Mouse (Mus musculus) mesoderm, embryonic 11.5 days (tissue): ENCODE data around the gene Rtl10.
A peak's percentile ranks its signal among the peaks of the same experiment; 100 is the strongest.

Experiments
- DNase-seq: peaks from one replicate; pipeline ENCODE4 v3.0.0-alpha.2; 2012; ENCODE audit warnings: low read depth, low spot score

Rtl10 gene

DNA sequence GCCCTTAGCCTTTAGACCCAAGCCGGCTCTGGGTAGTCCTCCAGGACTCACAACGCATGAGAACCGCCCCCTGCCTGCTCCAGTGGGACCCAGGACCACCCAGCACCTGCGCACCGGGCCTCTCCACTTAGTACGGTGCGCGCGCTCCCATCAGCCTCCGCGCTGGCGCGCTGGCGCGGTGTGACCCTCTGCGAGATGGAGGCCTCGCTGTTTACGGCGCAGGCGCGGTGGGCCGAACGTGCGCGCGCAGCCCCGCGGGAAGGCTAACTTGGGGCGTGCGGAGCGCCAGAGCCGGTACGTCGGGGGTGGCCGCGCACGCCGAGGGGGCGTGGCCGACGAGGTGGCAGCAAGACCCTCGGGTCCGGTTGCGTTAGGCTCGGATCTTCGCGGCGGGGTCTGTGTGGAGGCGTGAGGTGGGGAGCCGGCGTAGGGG, at the start of gene Rtl10, which contains the start of gene Gnb1l:
Gene Rtl10, plus strand, starts transcription at position 344 of the 433 bp plus-strand sequence.
Gene Gnb1l, plus strand, starts transcription at position 156 of the 433 bp plus-strand sequence.
- peak; percentile 97 for DNase-seq

DNA sequence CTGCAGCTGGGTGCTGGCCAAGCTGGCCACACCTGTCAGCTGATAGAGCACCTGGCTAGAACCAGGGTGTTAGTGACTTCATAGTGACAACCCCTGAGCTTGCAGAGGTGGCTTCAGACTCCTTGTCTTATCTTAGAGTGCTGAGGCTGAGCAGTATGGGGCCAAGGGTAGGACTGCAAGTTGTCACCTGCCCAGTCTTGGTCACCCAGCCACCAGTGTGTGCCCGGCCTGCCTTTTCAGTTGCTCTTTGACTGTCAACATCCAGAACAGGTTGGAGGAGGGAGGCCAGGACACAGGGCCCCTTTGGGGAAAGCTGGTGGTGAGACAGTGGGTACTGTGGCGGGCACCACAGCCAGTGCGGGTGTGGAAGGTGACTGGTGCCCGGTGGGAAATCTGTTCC, 49.7 kb upstream of the Rtl10 start:
- DNase-seq: no peak

DNA sequence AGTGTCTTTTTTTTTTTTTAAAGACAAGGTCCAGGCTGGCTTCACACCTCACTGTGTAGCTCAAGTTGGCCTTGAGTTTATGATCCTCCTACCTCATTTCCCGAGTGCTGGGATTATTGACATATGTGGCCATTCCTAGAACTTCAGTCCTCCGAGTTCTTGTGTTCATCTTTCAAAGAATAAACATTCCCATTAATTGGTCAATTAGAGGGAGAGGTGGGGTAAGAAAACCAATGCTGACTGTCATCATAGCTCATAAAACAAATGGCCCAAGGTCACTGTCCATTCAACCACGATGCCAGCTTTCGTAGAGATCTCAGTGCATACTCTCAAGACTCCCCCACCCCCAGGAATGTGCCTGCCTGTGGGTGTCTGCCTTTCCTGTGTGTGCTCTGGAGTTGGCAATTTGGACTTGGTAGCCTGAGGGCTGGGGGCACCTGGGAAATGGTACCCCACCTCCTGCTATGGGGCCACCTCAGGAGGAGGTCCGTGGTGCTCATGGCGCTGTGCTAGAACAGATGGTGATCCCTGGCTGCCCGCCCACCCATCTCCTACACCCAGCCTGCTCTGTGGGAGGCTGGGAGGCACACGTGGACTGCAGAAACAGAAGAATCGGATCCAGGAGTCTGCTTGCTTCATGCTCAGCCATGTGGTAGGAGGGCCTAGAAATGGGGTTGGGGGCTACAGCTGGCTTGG, 47.1 kb upstream of the Rtl10 start:
- DNase-seq: no peak

DNA sequence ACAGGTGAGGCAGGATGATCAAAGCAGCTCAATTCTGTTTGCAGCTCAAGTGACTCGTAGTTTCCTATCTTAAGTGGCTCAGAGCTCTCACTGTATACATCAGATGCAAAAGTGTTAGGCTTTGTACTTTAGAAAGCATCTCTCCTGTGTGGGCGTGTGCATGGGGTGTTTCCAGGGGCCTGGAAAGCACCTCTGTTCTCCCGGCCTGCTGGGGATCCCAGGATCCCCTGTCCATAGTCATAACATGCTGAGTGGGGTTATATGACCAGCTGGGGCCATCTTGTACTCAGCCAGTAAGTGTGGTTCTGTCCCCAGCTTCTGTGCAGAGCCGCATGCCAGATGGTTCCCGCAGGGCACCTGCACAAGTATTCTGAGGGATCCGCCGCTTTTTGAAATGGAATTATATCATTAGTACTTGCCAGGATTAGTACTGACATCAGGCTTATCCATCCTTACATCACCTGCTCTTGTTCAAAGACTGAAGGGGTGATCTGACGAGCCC, 46.3 kb upstream of the Rtl10 start:
- no peak for DNase-seq

DNA sequence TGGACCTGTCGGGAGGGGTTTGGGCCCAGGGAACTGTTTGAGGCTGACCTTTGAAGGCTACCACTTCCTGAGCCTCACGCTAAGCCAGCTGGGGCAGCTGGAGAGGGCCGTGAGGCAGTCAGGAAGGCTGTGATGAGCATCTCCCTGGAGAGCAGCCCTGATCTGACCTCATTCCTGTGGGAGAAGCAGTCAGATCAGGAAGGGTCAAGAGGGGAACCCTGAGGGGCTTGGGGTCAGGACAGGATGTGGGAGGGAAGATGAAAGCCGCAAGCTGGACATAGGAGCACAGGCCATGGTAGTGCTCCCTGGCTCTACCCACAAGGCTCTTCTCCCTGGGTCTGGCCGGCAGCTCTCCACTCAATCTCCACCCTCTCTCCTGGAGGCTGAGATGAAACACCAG, 44.9 kb upstream of the Rtl10 start:
- peak; percentile 51 for DNase-seq

DNA sequence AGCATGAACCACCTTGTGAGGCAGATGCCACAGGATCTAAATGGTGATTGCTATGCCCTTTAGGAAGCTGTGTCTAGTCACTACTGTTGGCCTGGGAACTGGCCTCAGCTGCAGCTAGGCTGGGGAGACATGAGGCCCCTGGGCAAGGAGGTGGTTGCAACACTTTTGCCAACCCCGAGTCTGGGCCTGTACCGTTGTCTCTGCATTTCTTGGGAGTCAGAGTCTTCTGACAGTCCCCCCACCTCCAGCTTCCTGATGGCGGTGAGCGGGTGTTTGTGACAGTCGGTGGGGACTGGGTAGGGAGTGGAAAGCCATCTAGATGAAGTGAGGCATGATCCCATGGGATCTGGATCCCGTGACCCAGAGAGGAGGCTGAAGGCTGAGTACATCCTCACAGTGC, 43.3 kb upstream of the Rtl10 start:
- no peak for DNase-seq

DNA sequence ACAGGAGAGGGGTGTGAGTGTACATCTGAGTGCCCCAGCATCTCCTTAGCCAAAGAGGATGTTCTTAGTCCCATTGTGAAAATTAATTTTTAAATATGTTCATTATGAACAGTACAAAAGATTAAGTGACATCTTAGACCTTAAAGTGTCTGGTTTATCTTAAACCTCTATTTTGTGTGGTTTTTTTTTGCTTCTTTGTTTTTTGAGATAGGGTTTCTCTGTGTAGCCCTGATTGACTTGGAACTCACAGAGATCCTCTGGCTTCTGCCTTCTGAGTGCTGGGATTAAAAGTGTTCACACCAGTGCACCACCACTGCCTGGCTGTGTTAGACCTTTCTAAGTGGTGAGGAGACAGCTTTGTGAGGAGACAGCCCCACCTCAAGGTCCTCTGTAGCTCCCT, 40.0 kb upstream of the Rtl10 start:
- no peak for DNase-seq

DNA sequence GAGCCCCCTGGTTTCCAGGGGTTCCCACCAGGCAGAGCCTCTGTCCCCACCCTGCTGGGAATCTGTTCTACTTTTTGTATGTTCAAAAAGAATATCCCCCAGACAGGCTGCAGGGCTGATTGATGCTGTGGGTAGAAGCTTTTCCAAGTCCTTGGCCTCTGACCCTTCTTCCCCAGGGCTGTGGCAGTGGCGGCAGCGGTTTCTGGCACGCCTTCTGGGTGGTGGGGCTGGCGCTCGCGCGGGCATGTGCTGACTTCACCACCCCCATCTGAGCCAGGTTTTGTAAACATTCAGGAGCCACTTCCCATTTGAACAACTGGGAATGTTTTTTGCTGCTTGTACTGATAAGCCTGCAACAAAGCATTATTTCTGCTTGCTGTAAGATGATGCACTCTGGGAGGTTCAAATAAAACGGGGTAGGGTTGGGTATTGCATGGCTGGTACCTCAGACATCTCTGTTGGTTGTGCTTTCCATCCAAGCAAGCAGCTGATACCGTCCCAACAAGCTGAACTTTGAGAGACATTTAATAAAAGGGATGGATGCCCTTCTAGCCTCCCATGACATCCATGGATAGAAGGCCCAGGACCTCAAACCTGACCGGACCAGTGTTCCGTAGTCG, 39.3 kb upstream of the Rtl10 start:
- no peak for DNase-seq

DNA sequence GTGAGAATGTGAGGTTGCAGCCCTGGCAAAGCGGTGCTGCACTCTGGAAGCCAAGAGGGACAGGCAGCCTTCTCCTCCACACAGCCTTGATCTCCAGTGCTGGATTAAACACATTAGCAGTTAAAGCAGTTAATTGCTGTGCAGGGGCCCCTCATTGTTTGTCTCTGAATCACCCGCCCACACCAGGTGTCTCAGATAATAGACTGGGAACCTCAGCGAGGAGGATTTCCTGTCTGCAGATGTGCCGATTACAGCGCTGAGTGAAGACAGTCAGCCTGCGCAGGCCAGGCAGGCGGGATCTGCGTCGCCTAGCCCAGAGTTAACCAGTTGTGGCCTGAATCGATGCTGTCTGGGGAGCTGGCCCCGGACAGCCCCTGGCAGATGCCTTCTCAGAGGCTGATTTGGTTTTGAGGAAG, 38.7 kb upstream of the Rtl10 start:
- DNase-seq: peak; percentile 70

DNA sequence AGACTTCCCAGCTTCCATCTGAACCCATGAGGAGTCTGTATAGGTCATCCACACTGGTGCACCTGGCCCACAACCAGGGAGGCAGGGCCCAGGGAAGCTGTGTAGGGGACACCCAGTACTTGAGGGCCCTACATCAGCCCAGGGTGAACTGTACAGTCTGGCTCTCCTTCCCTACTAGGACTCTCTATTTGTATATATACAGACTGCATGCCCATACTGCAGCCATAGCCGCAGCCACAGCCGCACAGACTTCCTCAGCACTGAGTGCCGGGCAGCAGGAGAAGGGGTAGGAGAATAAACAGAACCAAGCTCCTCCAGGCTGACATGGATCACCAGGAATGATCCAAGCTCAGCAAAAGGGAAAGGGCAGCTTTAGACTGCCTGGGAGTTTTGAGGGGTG, 37.9 kb upstream of the Rtl10 start:
- DNase-seq: no peak

DNA sequence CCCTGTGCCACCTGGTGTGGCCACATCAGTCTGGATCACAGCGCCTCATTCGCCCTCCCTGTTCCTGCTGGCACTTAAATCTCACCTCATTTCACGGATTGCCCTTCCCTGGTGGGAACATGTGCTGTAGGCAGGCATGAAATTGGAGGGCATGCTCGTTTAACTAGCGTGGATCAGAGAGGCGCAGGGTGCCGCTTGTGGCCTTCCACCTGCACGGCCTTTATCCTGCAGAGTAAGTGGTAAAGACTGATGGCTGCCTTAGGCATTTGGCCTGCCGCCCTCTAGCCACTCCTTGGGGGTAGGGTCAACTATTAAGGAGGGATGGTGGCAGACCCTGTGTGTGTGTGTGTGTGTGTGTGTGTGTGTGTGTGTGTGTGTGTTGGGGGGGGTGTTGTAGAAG, 36.7 kb upstream of the Rtl10 start:
- no peak for DNase-seq

DNA sequence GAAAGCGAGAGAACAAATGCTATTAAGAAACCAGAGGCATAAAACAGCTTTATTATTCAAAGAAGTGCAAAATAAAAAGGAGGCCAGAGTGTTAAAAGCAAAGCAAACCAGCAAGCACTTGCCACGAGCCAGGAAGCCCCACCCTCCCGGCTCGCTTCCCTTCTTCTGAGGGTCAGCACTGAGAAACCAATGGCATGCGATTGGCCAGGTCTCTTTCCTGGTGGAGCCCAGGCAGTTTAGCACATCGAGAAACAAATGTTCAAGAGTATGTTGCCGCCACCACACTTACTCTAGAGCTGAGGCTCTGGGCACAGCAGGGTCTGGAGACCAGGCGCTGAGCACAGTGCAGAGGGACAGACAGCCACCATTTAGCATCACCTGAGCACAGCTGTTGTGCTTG, 36.1 kb upstream of the Rtl10 start:
- no peak for DNase-seq

DNA sequence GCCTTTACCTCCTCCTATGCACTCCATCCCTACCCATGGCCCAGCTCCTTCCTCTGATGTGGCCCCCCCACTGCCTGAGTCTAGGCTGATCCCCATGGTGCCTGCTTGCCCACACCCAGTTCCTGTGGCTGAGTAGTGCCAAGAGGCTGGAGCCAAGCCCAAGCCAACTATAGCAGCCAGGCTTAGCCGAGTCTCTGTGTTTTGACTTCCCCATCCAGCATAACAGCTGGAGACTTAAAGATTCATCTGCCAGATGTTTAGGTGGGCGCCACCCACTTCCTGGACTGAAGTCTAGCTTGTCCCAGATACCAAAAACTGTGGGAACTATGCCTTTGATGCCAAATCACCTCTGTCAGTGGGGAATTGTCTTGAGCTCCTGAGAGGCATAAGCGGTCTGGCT, 34.4 kb upstream of the Rtl10 start:
- DNase-seq: no peak

DNA sequence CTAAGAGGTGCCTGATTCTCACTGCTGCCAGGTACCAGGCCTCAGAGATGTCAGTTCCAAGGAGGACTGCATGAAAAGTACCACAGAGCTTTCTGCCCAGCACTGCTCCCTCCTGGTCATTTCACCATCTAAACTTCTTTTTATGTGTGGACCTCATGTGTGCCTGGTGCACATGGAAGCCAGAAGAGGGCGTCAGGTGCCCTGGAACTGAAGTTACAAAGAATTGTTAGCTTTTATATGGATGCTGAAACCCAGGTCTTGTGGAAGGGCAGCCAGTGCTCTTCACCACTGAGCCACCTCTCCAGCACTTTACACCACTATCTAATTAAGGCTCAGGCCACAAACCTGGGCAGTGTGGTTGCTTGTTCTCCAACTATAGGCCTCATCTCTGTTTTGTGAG, 27.9 kb upstream of the Rtl10 start:
- no peak for DNase-seq

DNA sequence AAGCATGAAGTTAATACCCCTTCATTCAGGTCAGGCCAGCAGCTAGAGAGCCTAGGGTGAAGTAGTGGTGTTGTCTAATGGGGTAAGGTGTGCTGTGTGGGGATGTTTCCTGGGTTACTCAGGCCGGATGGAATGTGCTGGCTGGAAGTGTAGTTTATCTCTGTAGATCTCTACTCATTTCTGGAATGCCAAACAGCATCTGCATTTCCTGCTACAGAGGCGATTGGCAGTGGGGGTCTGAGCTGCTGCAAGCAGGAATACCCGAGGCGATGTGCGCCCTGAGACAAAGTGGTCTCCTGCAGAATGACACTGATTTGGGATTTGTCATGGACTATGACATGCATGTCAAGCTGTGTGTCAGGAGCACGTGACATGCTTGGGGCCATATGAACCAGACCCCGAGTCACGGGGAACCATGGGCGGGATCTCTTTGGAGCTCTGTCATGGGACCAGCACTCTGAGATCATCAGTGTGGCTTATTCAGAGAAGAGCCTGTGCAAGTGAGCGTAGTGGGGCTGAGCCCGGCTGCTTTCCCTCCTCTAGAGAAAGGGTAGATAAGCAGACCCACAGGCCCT, 27.2 kb upstream of the Rtl10 start:
- no peak for DNase-seq

DNA sequence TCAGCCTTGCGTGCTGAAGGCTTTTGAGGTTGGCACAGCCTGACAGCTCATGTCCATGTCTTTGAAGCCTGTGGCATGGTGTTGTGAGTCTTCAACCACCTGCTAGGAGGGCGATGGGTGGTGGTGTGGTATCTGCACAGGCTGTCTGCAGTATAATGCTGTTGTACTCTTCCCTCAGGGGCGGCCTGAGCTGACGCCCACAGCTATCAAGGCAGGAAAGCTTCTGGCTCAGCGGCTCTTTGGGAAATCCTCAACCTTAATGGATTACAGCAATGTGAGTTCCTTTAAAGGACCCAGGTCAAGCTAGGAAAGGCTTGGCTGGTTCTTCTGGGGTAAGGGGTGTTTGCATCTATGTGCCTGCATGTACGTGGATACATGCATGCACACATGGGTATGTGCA, 26.7 kb upstream of the Rtl10 start:
- no peak for DNase-seq

DNA sequence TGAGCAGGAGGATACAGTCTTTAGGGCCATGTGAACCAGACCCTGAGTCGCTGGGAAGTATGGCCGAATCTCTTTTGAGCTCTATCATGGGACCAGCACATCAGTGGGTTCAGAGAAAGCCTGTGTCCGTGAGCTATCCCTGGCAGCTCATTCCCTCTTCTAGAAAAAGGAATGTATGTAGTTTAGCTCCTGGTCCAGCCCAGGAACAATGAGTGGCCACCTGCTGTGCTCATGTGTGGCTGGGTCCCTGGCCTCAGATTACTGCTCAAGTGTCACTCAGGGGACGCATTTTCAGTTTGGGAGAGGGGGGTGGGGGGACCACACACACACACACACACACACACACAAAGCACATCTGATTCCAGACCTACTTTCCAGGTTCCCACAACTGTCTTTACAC, 26.3 kb upstream of the Rtl10 start:
- DNase-seq: no peak

DNA sequence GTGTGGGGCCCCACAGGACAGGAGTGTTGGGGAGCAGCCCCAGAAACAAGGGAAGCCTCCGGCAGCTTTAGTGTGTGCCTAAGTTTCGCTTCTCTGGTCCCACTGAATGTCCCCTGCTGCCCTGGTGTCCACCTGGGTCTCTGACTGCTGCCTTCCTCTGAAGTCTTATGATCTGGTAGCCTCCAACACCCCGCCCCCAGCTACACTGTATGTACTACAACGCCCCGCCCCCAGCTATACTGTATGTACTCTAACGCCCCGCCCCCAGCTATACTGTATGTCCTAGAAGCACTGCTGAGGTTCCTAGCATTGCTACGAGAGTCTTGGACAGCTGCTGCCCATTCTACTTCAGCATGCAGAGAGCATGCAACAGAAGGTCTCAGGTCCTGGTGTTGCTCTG, 25.7 kb upstream of the Rtl10 start:
- DNase-seq: no peak

DNA sequence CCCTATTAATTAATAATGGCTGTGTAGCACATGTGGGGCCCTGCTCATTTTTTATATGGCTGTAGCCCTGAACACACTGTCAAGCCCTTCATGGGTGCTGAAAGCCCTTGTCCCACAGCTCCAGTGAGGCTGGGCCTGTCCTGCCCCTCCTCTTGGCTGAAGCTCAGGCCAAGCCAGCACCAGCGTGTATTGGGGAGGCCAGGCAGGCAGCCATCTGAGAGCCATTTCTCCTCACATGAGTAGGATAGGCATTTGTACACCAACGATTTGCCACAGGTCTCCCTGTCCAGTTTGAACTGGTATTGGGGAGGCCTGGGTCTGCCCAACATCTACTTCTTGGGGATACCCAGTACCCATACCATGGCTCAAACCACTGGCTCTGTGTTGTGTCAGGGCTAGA, 24.7 kb upstream of the Rtl10 start:
- no peak for DNase-seq

DNA sequence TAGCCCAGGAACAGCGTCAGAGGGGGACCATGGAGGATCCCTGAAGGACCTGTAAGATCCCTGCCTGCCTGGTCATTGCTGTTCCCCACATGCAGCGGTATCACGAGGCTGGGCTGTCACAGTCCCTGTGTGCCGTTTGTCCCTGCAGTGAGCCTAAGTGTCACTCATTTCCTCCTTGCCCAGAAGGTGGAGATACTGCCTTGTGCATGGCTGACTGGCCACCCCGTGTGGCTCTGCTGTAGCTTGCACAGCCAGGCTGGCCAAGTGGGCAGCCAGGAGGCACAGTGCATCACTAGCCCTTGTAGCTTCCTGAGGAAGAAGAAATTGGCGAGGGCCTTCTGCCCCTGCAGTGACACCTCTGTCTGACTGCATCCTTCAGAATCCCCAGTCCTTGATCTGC, 20.7 kb upstream of the Rtl10 start:
- DNase-seq: no peak

DNA sequence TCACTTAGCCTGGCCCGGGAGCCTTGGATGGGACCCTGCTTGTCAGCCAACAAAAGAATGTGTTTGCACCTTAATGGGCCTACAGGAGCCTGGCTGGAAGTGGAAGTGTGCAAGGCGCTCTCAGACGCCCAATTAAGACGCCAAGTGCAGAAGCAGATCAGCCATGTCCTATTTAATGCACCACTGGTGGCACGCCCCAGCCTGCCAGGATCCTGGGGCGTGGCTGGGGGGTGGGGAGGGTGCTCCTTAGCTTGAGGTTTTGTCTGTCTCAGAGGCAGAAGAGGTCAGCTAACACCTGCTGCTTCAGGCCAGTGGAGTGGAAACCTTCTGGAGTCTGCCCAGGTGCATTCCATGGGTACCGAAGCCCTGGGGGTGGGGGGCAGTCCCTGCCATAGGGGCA, 19.0 kb upstream of the Rtl10 start:
- no peak for DNase-seq

DNA sequence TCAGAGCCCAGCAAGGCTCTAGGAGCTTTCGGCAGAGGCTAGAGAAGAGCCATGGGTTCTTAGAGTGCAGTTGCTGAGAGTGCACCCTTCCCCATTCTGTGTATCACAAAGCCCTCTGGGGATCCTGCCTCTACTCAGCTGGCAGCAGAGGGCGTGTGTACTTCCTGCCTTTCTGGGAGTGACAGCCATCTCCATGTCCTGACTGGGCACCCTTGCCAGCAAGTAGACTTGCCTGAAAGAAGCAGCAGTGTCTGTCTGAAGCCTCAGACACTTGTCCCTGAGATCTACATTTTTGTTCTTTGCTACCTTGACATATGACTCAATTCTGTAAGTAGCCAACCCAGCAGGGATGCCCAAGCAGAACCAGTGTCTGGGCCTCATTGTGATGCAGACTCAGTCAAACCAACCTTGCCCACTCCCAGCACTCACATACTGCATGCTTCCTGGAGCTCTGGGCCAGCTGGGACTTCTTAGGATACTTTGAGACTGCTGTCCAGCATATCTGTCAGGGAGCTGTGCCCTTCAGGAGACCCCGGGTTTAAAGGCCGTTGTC, 17.7 kb upstream of the Rtl10 start:
- no peak for DNase-seq

DNA sequence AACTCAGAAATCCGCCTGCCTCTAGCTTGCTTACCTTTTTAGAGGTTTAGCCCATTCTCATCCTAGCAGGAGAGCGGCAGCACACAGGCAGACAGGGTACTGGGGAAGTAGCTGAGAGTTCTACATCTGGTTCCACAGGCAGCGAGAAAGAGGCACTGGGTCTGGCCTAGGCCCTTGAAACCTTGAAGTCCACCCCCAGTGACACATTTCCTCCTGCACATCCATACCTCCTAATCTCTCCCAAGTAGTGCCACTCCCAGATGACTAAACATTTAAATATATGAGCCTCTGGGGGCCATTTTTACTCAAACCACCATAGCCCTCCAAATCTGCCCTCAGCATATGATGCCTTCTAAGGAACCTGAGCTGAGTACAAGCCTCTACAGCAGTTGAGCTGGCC, 16.3 kb upstream of the Rtl10 start:
- DNase-seq: no peak
